Mouse (Mus musculus) heart, postnatal 0 days (tissue): ENCODE measurements around the gene Dusp1. TPM values are rescaled to one million over a fixed set of nuclear protein-coding genes. Genes with fewer than 3 reads are reported as not detected.

Experiments used
- ATAC-seq: fragments of 200-750 bp; cut with Nextera tagmentation; 2 replicates; pipeline ENCODE4 v1.8.0; 2017; ENCODE audit warnings: low read depth, moderate number of reproducible peaks, moderate library complexity; ENCODE audit not compliant: insufficient read depth
- DNase-seq: peaks from one replicate; pipeline ENCODE4 v3.0.0-alpha.2; 2016; ENCODE audit warnings: low spot score
- H3K27ac ChIP-seq: fragments of 300-500 bp; sonication (generic); 2 replicates; pipeline ENCODE4 v1.5.1; 2014; ENCODE audit warnings: low read depth, mild to moderate bottlenecking
- H3K27me3 ChIP-seq: fragments of 300-500 bp; sonication (generic); 2 replicates; pipeline ENCODE4 v1.6.1; 2014; ENCODE audit warnings: low read length, mixed read lengths; ENCODE audit not compliant: control insufficient read depth, insufficient read depth
- H3K36me3 ChIP-seq: fragments of 300-500 bp; sonication (generic); replicated peaks from 2 replicates; pipeline ENCODE4 v1.6.1; 2014; ENCODE audit warnings: low read length, mixed read lengths; ENCODE audit not compliant: control insufficient read depth, insufficient read depth
- H3K4me1 ChIP-seq: fragments of 300-500 bp; sonication (generic); 2 replicates; pipeline ENCODE4 v1.6.1; 2014; ENCODE audit warnings: antibody characterized with exemption; ENCODE audit not compliant: control insufficient read depth, insufficient read depth
- H3K4me2 ChIP-seq: fragments of 300-500 bp; sonication (generic); 2 replicates; pipeline ENCODE4 v1.6.1; 2014; ENCODE audit warnings: low read depth, mild to moderate bottlenecking, low read length, moderate library complexity
- H3K4me3 ChIP-seq: fragments of 300-500 bp; sonication (generic); 2 replicates; pipeline ENCODE4 v1.5.1; 2014; ENCODE audit warnings: low read depth, low read length
- H3K9ac ChIP-seq: fragments of 300-500 bp; sonication (generic); replicated peaks from 2 replicates; pipeline ENCODE4 v1.6.1; 2014; ENCODE audit warnings: low read depth, low read length, mixed read lengths
- H3K9me3 ChIP-seq: fragments of 300-500 bp; sonication (generic); replicated peaks from 2 replicates; pipeline ENCODE4 v1.6.1; 2016; ENCODE audit warnings: low read length; ENCODE audit not compliant: control insufficient read depth
- CTCF ChIP-seq: IDR thresholded peaks from 2 replicates; pipeline ENCODE4 v1.5.1; 2016; ENCODE audit warnings: antibody characterized with exemption, control low read depth, low read depth
- EP300 ChIP-seq: IDR thresholded peaks from 2 replicates; pipeline ENCODE4 v1.6.1; 2016; ENCODE audit warnings: antibody characterized with exemption, low read depth
- WGBS: fragments of 180-500 bp; shearing (Covaris S2); extraction: QIAGEN DNeasy Blood & Tissue Kit; methylation state at CpG from one replicate; pipeline ENCODE4 v1.1.7; 2014; 5-methylcytosine and 5-hydroxymethylcytosine counted together
- polyA plus RNA-seq: library from polyadenylated mRNA; unstranded; fragments of >200 nt; fragmentation: Nextera tagmentation; extraction: Ambion mirVana; gene quantifications from 2 replicates; pipeline ENCODE4 v1.2.1, GENCODE M21; 2015
- total RNA-seq: library from RNA; depleted of rRNA; stranded (reverse); fragments of >200 nt; gene quantifications from 2 replicates; pipeline ENCODE4 v1.2.3, GENCODE M21; 2014; ENCODE audit warnings: low replicate concordance

Dusp1 gene
- total and polyA plus RNA-seq, 2 experiments from 2014 or later = 23.1 to 114 TPM

DNA sequence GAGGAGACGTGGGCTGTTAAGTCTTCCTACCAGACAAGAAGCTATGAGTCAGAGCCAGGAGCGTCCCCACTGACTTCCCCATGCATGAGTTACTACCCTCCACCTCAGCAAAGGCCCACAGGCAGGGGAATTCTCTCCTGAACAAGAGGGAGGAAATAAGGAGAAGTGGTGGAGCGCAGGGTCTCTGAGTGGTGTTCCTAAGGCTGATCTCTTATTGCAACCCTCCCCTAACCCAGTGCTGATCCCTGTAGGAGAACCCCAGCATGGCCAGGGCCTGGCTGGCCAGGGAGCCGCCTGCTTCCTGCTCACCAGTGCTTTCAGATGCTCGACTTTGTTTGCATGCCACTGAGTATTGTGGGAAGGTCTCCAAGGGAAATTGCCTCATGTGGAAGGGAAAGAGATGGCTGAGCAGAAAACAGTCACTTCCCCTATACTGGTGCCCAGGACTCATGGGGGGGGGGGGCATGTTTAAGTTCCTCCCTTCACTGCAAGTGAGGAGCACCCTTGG is 64.5 kb downstream of the Dusp1 start:
- peaks cover 26% of the 10 kb centered on the region for H3K4me1 ChIP-seq
- H3K4me3 ChIP-seq = no peak overlapping the region
- no peak overlapping the region for H3K4me2 ChIP-seq
- DNase-seq (peak; percentile 64), ATAC-seq (peak; percentile 67)
- TF ChIP-seq CTCF = 0 out of 2 replicates have a peak, but pooled peaks have one; percentile 0
- TF ChIP-seq EP300 = peak; percentile 41; the same call in 1 of the 2 replicates
- H3K27ac ChIP-seq = peak overlapping the region; percentile 89
- no peaks in the 10 kb centered on the region for H3K27me3 ChIP-seq
- H3K9me3 ChIP-seq = peaks cover 17% of the 10 kb centered on the region
- H3K36me3 ChIP-seq = no peaks in the 10 kb centered on the region
- 50% methylated on average over 5 of the region's 5 CpGs for WGBS
- H3K9ac ChIP-seq = no peak overlapping the region

DNA sequence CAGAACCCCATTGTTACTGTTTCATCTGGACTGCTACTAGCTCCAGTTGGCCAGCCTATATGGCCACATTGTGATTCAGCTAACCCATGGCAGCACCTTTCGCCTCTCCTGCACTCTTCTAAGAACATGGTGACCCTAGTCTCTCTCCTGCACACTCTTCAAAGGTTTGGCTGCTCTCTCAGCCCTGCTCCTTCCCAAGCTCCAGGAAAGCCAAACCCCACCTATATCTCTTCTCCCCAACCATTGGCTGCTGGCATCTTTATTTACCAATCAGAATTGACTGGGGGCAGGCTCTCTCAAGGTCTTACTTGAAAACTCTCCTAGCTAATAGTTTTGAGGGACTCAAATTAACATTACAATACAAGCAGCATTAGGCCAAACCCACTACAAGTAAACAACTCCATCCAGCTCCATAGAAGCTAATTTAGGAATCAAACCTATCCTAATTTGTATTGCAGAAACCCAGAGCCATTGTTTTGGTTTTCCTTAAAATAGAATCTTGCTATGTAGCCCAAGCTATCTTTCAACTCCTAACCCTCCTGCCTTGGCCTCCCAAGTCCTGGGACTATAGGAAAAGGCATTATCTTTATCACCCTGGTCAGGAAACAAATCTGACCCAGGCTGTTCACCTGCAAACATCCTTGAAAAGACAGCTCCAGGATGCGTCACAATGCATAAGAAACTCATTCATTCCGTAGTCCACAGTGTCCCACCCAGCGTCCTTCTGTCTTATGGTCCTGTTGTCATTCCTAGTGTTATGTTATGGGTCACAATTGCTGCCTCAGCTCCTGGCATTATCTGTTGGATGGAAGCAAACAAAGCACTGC is 67.1 kb downstream of the Dusp1 start:
- ATAC-seq (no peak), DNase-seq (no peak)
- no peak overlapping the region for H3K4me2 ChIP-seq
- TF ChIP-seq CTCF = no peak
- TF ChIP-seq EP300 = no peak
- H3K4me3 ChIP-seq = no peak overlapping the region
- WGBS = 71% methylated on average over 4 of the region's 4 CpGs
- peaks cover 17% of the 10 kb centered on the region for H3K9me3 ChIP-seq
- H3K4me1 ChIP-seq = peaks cover 28% of the 10 kb centered on the region
- H3K36me3 ChIP-seq = no peaks in the 10 kb centered on the region
- H3K27me3 ChIP-seq = no peaks in the 10 kb centered on the region
- H3K27ac ChIP-seq = peak overlapping the region; percentile 12; the same call in 1 of the 2 replicates
- H3K9ac ChIP-seq = no peak overlapping the region

DNA sequence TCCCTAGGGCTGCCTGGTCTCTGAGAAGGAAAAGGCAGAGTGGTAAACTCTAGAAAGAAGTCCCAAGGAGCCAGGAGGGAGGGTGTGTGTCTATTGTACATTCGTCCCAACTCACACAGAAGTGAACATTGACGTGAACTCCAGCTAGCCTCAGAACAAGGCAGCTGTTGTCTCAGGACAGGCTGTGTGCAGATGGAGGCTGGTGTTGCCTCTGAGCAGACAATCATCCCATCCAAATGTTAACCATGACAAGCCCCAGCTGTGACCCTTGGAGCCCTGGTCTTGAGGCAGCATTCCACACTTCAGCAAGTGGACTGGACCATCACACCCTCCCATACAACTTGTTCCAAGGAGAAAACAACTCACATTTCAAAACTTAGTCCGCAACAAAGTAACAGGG is 69.7 kb downstream of the Dusp1 start:
- Histone ChIP-seq H3K27ac (peak overlapping the region; percentile 92; the same call in 1 of the 2 replicates), H3K4me1 (peaks cover 36% of the 10 kb centered on the region), H3K9me3 (peaks cover 17% of the 10 kb centered on the region), H3K4me3 (no peak overlapping the region), H3K27me3 (no peaks in the 10 kb centered on the region), H3K4me2 (no peak overlapping the region), H3K36me3 (no peaks in the 10 kb centered on the region), H3K9ac (no peak overlapping the region)
- DNase-seq (no peak), ATAC-seq (no peak)
- TF ChIP-seq CTCF (no peak), EP300 (no peak)
- whole genome bisulfite sequencing = 95% methylated on average over 3 of the region's 3 CpGs

DNA sequence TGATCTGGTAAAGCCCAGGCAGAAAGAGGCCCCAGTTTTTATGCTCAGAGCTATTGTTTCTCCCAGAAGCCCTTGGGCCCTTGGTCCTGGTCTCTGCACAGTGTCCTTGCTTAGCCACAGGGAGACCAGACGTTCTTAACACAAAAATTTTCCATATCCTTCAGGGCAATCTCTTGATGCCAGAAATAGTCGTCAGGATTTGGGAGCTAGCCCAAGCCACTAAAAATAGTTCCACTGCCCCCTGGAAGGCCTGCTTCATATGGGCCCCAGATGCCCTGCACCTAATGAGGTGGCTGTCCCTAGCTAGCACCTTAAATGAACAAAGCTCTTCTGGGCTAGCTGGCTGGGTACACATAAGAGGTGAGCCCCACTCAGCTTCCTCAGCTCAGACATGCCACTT is 71.0 kb downstream of the Dusp1 start:
- 13% methylated on average over 2 of the region's 2 CpGs for WGBS
- Histone ChIP-seq H3K4me3 (no peak overlapping the region), H3K27ac (peak overlapping the region; percentile 92), H3K4me1 (peaks cover 38% of the 10 kb centered on the region), H3K9ac (no peak overlapping the region), H3K4me2 (no peak overlapping the region), H3K27me3 (no peaks in the 10 kb centered on the region), H3K9me3 (peaks cover 17% of the 10 kb centered on the region), H3K36me3 (no peaks in the 10 kb centered on the region)
- DNase-seq (peak; percentile 87), ATAC-seq (peak; percentile 71)
- no peak for TF ChIP-seq CTCF
- TF ChIP-seq EP300 = peak; percentile 51; the same call in 1 of the 2 replicates

DNA sequence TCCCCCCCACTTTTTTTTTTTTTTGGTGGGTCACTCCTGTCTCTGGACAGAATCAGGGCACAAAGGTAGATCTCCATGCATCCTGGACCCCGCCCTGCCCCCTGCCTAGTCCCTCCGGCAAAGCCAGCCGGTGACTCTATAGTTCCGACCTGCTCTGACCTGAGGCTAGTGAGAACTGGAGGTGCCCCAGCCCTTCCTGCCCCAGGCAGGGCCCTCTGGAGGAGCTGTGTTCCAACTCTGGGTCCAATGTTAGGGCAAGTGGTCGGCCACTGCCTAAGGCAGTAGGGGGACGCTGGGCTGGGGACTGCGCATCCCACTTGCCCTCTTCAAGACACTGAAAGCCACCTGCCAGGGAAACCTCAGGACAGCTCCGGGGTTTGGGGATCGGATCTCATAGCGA is 71.9 kb downstream of the Dusp1 start:
- no peaks in the 10 kb centered on the region for H3K27me3 ChIP-seq
- peak overlapping the region; percentile 92 for H3K27ac ChIP-seq
- no peak overlapping the region for H3K9ac ChIP-seq
- H3K4me1 ChIP-seq = peaks cover 38% of the 10 kb centered on the region
- WGBS = 86% methylated on average over 10 of the region's 10 CpGs
- ATAC-seq (no peak), DNase-seq (no peak)
- H3K36me3 ChIP-seq = no peaks in the 10 kb centered on the region
- H3K9me3 ChIP-seq = peaks cover 17% of the 10 kb centered on the region
- TF ChIP-seq CTCF (no peak), EP300 (no peak)
- H3K4me3 ChIP-seq = no peak overlapping the region
- H3K4me2 ChIP-seq = no peak overlapping the region
